Mouse (Mus musculus): ENCODE measurements around the gene Hoxd11. TPM values are rescaled to one million over a fixed set of nuclear protein-coding genes. Genes with fewer than 3 reads are reported as not detected.

The Hoxd11 gene
- polyA plus RNA-seq, 1 experiment from 2014 or later = not detected

DNA sequence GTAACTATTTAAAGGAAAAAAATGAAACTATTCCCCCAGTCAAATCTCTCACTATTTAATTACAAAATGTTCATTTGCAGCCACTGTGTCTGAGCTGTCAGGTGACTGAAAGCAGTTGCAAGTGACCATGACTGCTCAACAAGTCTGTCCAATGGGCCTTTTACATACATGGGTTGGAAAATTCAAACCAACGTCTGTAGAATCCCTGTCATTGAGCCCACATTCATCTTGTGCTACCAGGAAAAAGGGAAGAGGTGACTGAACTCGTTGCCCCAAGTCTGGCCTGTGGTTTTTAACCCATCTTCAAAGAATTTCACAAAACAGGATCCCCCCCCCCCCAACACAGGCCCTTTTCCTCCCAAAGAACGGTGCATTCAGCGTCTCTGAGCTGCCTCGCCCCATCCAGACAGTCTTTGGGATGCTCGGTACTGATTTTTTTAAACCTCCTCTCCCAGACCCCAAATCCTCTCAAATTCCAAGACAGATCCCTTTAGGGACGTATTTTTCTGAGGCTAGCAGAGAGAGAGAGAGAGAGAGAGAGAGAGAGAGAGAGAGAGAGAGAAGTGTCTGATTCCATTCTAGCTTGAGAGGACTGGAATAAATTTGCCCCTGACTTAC, 16.6 kb downstream of the Hoxd11 start:
- Histone ChIP-seq H3K4me3 (no peak overlapping the region), H3K36me3 (replicated peaks) (no peaks in the 10 kb centered on the region), H3K9me3 (no peaks in the 10 kb centered on the region), H3K27me3 (replicated peaks; ENCODE audit: low read depth, poor library complexity, severe bottlenecking) (peaks cover 100% of the 10 kb centered on the region), H3K27ac (replicated peaks) (no peak overlapping the region), H3K4me1 (peaks cover 21% of the 10 kb centered on the region)
- 4% methylated on average over 7 of the region's 7 CpGs for WGBS
- peak; percentile 23 for DNase-seq (ENCODE audit: low spot score)

DNA sequence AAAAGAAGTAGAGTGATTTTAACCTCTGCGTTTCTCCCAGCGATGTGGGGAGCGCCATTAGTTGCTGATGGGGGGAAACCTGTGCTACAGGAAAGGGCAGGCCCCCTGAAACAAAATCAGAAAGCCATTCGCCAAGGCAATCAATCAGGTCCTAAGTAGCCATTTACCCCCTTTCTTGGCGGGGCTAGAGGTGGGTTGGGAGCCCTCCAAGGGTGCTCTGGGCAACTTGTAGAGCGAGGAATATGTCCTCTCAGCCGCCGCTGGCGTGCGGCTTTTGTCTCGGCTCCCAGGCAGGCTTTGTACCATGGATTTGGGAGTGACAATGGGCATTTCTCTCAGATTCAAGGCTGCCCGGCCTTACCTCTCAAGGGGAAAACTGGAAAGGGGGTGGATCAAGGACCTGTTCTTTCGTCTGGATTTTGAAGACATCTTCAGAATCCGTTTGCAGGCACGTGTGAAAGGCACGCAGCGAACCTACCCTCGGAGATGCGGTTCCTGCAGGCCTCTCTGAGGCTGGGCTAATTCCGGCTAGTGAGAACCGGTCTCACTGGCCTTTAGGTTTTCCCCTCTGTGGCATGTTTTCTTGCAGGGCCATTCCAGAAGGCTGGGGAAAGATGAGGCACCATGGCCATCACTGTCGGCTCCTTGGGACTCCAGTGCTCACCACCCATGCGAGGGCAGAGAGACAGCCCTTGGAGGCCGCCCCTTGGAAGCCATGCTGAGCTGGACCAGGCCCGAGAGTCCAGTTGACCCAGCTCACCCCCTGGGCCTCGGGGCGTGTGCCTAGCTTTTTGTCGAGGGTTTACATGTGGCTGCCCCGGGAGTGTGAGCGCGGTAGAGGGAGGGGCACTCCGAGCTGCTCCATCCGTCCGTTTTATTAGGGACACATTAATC, 17.3 kb downstream of the Hoxd11 start:
- Histone ChIP-seq H3K36me3 (replicated peaks) (no peaks in the 10 kb centered on the region), H3K9me3 (no peaks in the 10 kb centered on the region), H3K4me3 (no peak overlapping the region), H3K27me3 (replicated peaks; ENCODE audit: low read depth, poor library complexity, severe bottlenecking) (peaks cover 100% of the 10 kb centered on the region), H3K27ac (replicated peaks) (no peak overlapping the region), H3K4me1 (peaks cover 16% of the 10 kb centered on the region)
- 1% methylated on average over 34 of the region's 34 CpGs for WGBS
- DNase-seq (ENCODE audit: low spot score) = peak; percentile 55

- no peak within 1 kb of the TSS for H3K27ac ChIP-seq (replicated peaks)
- H3K9me3 ChIP-seq = no peaks in the 10 kb centered on the region
- H3K27me3 ChIP-seq (replicated peaks; ENCODE audit: low read depth, poor library complexity, severe bottlenecking) = peaks cover 100% of the 10 kb centered on the region
- peak; percentile 80 for DNase-seq (ENCODE audit: low spot score)
- H3K36me3 ChIP-seq (replicated peaks) = no peaks in the 10 kb centered on the region
- peak within 1 kb of the TSS; percentile 47 for H3K4me3 ChIP-seq
- WGBS = under 1% methylated on average over 43 of the region's 43 CpGs
- peaks cover 13% of the 10 kb centered on the region for H3K4me1 ChIP-seq
These were observed 18.3 kb downstream of the Hoxd11 start, which contains the start of gene Hoxd9 for GRCm38 (mm10) chr2:74697567-74698121. Hoxd9 (plus strand) TSS chr2:74697727.

- no peaks in the 10 kb centered on the region for H3K36me3 ChIP-seq (replicated peaks)
- H3K27ac ChIP-seq (replicated peaks) = no peak overlapping the region
- no peaks in the 10 kb centered on the region for H3K9me3 ChIP-seq
- peaks cover 100% of the 10 kb centered on the region for H3K27me3 ChIP-seq (replicated peaks; ENCODE audit: low read depth, poor library complexity, severe bottlenecking)
- 1% methylated on average over 86 of the region's 86 CpGs for WGBS
- peaks cover 13% of the 10 kb centered on the region for H3K4me1 ChIP-seq
- DNase-seq (ENCODE audit: low spot score) = peak; percentile 72
- peak overlapping the region; percentile 47 for H3K4me3 ChIP-seq
These were observed 19.1 kb downstream of the Hoxd11 start for GRCm38 (mm10) chr2:74698201-74699052.

DNA sequence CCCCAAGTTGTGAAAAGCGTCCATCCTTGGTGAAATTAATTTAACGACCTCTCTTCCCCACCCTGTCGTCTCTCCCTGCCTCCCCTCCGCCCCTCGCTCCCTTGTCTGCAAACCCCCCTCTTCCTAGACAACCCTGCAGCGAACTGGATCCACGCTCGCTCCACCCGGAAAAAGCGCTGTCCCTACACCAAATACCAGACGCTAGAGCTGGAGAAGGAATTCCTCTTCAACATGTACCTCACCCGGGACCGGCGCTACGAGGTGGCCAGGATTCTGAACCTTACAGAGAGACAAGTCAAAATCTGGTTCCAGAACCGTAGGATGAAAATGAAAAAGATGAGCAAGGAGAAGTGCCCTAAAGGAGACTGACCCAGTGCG, 19.7 kb downstream of the Hoxd11 start:
- no peaks in the 10 kb centered on the region for H3K9me3 ChIP-seq
- peak; percentile 56 for DNase-seq (ENCODE audit: low spot score)
- no peak overlapping the region for H3K4me3 ChIP-seq
- no peak overlapping the region for H3K27ac ChIP-seq (replicated peaks)
- H3K4me1 ChIP-seq = peaks cover 13% of the 10 kb centered on the region
- WGBS = under 1% methylated on average over 17 of the region's 17 CpGs
- no peaks in the 10 kb centered on the region for H3K36me3 ChIP-seq (replicated peaks)
- H3K27me3 ChIP-seq (replicated peaks; ENCODE audit: low read depth, poor library complexity, severe bottlenecking) = peaks cover 100% of the 10 kb centered on the region

- Histone ChIP-seq H3K27ac (replicated peaks) (no peak overlapping the region), H3K27me3 (replicated peaks; ENCODE audit: low read depth, poor library complexity, severe bottlenecking) (peaks cover 100% of the 10 kb centered on the region), H3K4me1 (peaks cover 18% of the 10 kb centered on the region), H3K9me3 (no peaks in the 10 kb centered on the region), H3K4me3 (no peak overlapping the region), H3K36me3 (replicated peaks) (no peaks in the 10 kb centered on the region)
- 1% methylated on average over 23 of the region's 23 CpGs for WGBS
- peak; percentile 45 for DNase-seq (ENCODE audit: low spot score)
These were observed 20.5 kb downstream of the Hoxd11 start for GRCm38 (mm10) chr2:74699664-74700545.

DNA sequence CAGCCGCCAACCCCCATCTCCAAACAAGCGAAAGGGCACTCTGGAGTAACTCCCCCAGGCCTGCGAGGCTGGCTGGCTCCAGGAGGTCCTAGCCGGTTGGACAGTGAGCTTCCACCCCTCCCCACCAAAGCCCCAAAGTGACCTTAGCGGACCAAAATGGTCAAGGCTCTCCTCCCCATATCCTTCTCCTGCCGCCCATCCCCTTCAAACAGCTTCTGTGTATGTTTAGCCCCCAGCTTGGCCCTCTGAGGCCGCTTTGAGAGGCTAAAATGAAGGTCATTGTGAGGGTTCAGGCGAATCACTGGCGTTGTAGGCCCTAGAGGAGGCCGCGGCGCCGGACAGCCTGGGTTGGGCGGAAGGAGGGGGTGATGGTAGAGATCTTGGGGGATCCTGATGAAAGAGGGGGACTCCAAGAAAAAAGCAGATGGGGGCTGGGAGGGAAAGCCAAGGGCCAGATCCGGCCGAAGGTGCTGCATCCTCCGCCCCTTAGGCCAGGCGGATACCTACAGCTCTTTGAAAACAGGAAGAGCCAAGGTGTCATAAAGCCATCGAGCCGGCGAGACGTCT, 21.3 kb downstream of the Hoxd11 start:
- H3K4me3 ChIP-seq = no peak overlapping the region
- no peaks in the 10 kb centered on the region for H3K9me3 ChIP-seq
- H3K27me3 ChIP-seq (replicated peaks; ENCODE audit: low read depth, poor library complexity, severe bottlenecking) = peaks cover 100% of the 10 kb centered on the region
- H3K4me1 ChIP-seq = peaks cover 25% of the 10 kb centered on the region
- no peak overlapping the region for H3K27ac ChIP-seq (replicated peaks)
- H3K36me3 ChIP-seq (replicated peaks) = no peaks in the 10 kb centered on the region
- peak; percentile 49 for DNase-seq (ENCODE audit: low spot score)
- WGBS = 1% methylated on average over 22 of the region's 22 CpGs

- Histone ChIP-seq H3K36me3 (replicated peaks) (no peaks in the 10 kb centered on the region), H3K9me3 (no peaks in the 10 kb centered on the region), H3K4me1 (peaks cover 26% of the 10 kb centered on the region), H3K27me3 (replicated peaks; ENCODE audit: low read depth, poor library complexity, severe bottlenecking) (peaks cover 100% of the 10 kb centered on the region), H3K4me3 (no peak overlapping the region), H3K27ac (replicated peaks) (no peak overlapping the region)
- 11% methylated on average over 17 of the region's 17 CpGs for WGBS
- DNase-seq (ENCODE audit: low spot score) = peak; percentile 83
These were observed 22.8 kb downstream of the Hoxd11 start for GRCm38 (mm10) chr2:74701949-74702819.

DNA sequence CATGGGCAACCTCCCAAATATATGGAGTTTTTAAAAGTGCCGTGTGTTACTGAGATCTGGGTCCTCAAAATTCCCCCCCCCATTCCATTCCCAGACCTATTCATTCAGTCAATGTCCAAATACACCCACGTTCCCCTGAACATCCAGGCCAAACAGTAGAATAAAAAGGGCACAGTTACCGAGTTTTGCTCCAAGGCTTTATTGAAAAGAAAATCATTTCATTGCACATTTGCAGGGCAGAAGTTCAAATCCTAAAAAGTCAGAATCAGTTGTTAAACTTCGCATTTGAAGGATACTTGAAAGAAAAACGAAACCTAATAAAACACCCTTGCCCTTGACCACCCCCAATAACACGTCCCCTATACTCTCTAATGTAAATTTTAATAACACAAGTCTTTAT, 23.5 kb downstream of the Hoxd11 start:
- no peaks in the 10 kb centered on the region for H3K9me3 ChIP-seq
- H3K4me3 ChIP-seq = no peak overlapping the region
- H3K27ac ChIP-seq (replicated peaks) = no peak overlapping the region
- peaks cover 100% of the 10 kb centered on the region for H3K27me3 ChIP-seq (replicated peaks; ENCODE audit: low read depth, poor library complexity, severe bottlenecking)
- peak; percentile 18 for DNase-seq (ENCODE audit: low spot score)
- H3K36me3 ChIP-seq (replicated peaks) = no peaks in the 10 kb centered on the region
- WGBS = 11% methylated on average over 6 of the region's 6 CpGs
- H3K4me1 ChIP-seq = peaks cover 21% of the 10 kb centered on the region

DNA sequence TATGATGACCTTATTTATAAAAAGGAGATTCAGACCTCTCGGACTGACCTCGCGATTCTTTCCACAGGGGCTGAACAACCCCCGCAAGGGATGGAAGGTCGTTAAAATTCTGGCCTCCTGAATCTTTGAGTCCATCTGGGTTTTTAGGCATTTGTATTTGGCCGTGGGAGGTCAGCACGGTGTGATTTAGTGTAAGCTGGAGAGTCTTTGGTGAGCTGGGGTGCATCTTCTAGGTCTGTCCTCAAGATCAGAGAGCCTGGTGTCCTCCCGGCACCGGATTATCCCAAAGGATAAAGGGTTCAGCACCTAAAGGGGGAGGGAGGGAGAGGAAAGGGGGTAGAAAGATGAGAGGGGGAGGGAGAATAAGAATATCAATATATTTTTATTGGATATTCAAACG, 24.0 kb downstream of the Hoxd11 start:
- Histone ChIP-seq H3K36me3 (replicated peaks) (no peaks in the 10 kb centered on the region), H3K9me3 (no peaks in the 10 kb centered on the region), H3K4me3 (no peak overlapping the region), H3K27me3 (replicated peaks; ENCODE audit: low read depth, poor library complexity, severe bottlenecking) (peaks cover 100% of the 10 kb centered on the region), H3K4me1 (peaks cover 16% of the 10 kb centered on the region), H3K27ac (replicated peaks) (no peak overlapping the region)
- WGBS = 3% methylated on average over 10 of the region's 10 CpGs
- DNase-seq (ENCODE audit: low spot score) = no peak

Data from embryonic facial prominence, embryonic 10.5 days (tissue).